Mouse (Mus musculus) heart, embryonic 12.5 days (tissue): ENCODE measurements at regions not wholly inside any gene's neighbourhood (a gene's known extent, or its start where the extent isn't known, plus 50 kb on each side); places are given as distances from the start of the nearest gene placed in this dataset.

ENCODE experiments used
- ATAC-seq: fragments of 200-750 bp; cut with Nextera tagmentation; 2 replicates; pipeline ENCODE4 v1.8.0; 2017; ENCODE audit warnings: moderate TSS enrichment, moderate library complexity; ENCODE audit not compliant: insufficient number of reproducible peaks, low FRiP score
- H3K27ac ChIP-seq: fragments of 300-500 bp; sonication (generic); 2 replicates; pipeline ENCODE4 v1.5.1; 2016; ENCODE audit warnings: mild to moderate bottlenecking, moderate library complexity; ENCODE audit not compliant: poor library complexity, severe bottlenecking
- H3K27me3 ChIP-seq: fragments of 300-500 bp; sonication (generic); replicated peaks from 2 replicates; pipeline ENCODE4 v1.6.1; 2016; ENCODE audit warnings: mild to moderate bottlenecking, moderate library complexity
- H3K36me3 ChIP-seq: fragments of 300-500 bp; sonication (generic); 2 replicates; pipeline ENCODE4 v1.6.1; 2016; ENCODE audit warnings: mild to moderate bottlenecking, moderate library complexity
- H3K4me1 ChIP-seq: fragments of 300-500 bp; sonication (generic); replicated peaks from 2 replicates; pipeline ENCODE4 v1.6.1; 2016; ENCODE audit warnings: mild to moderate bottlenecking
- H3K4me2 ChIP-seq: fragments of 300-500 bp; sonication (generic); 2 replicates; pipeline ENCODE4 v1.6.1; 2016; ENCODE audit warnings: mild to moderate bottlenecking, moderate library complexity
- H3K4me3 ChIP-seq: fragments of 300-500 bp; sonication (generic); 2 replicates; pipeline ENCODE4 v1.5.1; 2016; ENCODE audit warnings: mild to moderate bottlenecking
- H3K9ac ChIP-seq: fragments of 300-500 bp; sonication (generic); 2 replicates; pipeline ENCODE4 v1.6.1; 2016; ENCODE audit warnings: mild to moderate bottlenecking, moderate library complexity
- H3K9me3 ChIP-seq: fragments of 300-500 bp; sonication (generic); replicated peaks from 2 replicates; pipeline ENCODE4 v1.6.1; 2016; ENCODE audit warnings: mild to moderate bottlenecking, moderate library complexity
- WGBS: fragments of 180-500 bp; shearing (Covaris S2); methylation state at CpG from one replicate; pipeline ENCODE4 v1.1.7; 2016; 5-methylcytosine and 5-hydroxymethylcytosine counted together

- WGBS = 55% methylated on average over 5 of the region's 5 CpGs
- no peak for ATAC-seq
- Histone ChIP-seq H3K27me3 (no peaks in the 10 kb centered on the region), H3K9me3 (no peaks in the 10 kb centered on the region), H3K4me2 (no peak overlapping the region), H3K9ac (no peak overlapping the region), H3K27ac (no peak overlapping the region), H3K36me3 (no peaks in the 10 kb centered on the region), H3K4me1 (peaks cover 3% of the 10 kb centered on the region; the same call in 1 of the 2 replicates), H3K4me3 (no peak overlapping the region)
Measured at GRCm38 (mm10) chr16:86647316-86647715, 706.7 kb upstream of the N6amt1 start.

- H3K4me3 ChIP-seq = no peak overlapping the region
- peaks cover 3% of the 10 kb centered on the region; the same call in 1 of the 2 replicates for H3K4me1 ChIP-seq
- no peaks in the 10 kb centered on the region for H3K9me3 ChIP-seq
- WGBS = 45% methylated on average over 2 of the region's 2 CpGs
- no peaks in the 10 kb centered on the region for H3K36me3 ChIP-seq
- no peak overlapping the region for H3K9ac ChIP-seq
- H3K4me2 ChIP-seq = no peak overlapping the region
- no peaks in the 10 kb centered on the region for H3K27me3 ChIP-seq
- no peak for ATAC-seq
- no peak overlapping the region for H3K27ac ChIP-seq
Measured at GRCm38 (mm10) chr16:86646753-86647152, 707.2 kb upstream of the N6amt1 start.

GRCm38 (mm10) chr16:86645436-86645835 is 708.5 kb upstream of the N6amt1 start:
- no peak overlapping the region for H3K4me3 ChIP-seq
- no peak overlapping the region for H3K4me2 ChIP-seq
- H3K4me1 ChIP-seq = peaks cover 3% of the 10 kb centered on the region; the same call in 1 of the 2 replicates
- no peaks in the 10 kb centered on the region for H3K9me3 ChIP-seq
- no peak overlapping the region for H3K27ac ChIP-seq
- WGBS = 62% methylated on average over 1 of the region's 1 CpGs
- no peaks in the 10 kb centered on the region for H3K27me3 ChIP-seq
- no peaks in the 10 kb centered on the region for H3K36me3 ChIP-seq
- ATAC-seq = no peak
- H3K9ac ChIP-seq = no peak overlapping the region

GRCm38 (mm10) chr16:86644912-86645312 is 709.1 kb upstream of the N6amt1 start:
- Histone ChIP-seq H3K9ac (no peak overlapping the region), H3K27ac (no peak overlapping the region), H3K4me3 (no peak overlapping the region), H3K36me3 (no peaks in the 10 kb centered on the region), H3K4me2 (no peak overlapping the region), H3K9me3 (no peaks in the 10 kb centered on the region), H3K27me3 (no peaks in the 10 kb centered on the region), H3K4me1 (peaks cover 3% of the 10 kb centered on the region; the same call in 1 of the 2 replicates)
- WGBS = 46% methylated on average over 2 of the region's 2 CpGs
- ATAC-seq = peak; percentile 48; the same call in 1 of the 2 replicates

- H3K4me1 ChIP-seq = no peaks in the 10 kb centered on the region
- no peaks in the 10 kb centered on the region for H3K27me3 ChIP-seq
- no peaks in the 10 kb centered on the region for H3K9me3 ChIP-seq
- H3K4me3 ChIP-seq = no peak overlapping the region
- H3K9ac ChIP-seq = no peak overlapping the region
- no peak overlapping the region for H3K27ac ChIP-seq
- no peaks in the 10 kb centered on the region for H3K36me3 ChIP-seq
- 81% methylated on average over 7 of the region's 7 CpGs for WGBS
- no peak overlapping the region for H3K4me2 ChIP-seq
- ATAC-seq = no peak
Measured at GRCm38 (mm10) chr16:86604166-86604565, 702.5 kb upstream of the Adamts5 start.

GRCm38 (mm10) chr16:86594992-86595391 is 693.4 kb upstream of the Adamts5 start:
- 44% methylated on average over 3 of the region's 3 CpGs for WGBS
- no peak overlapping the region for H3K4me2 ChIP-seq
- peaks cover 6% of the 10 kb centered on the region for H3K4me1 ChIP-seq
- H3K9ac ChIP-seq = no peak overlapping the region
- H3K27me3 ChIP-seq = no peaks in the 10 kb centered on the region
- ATAC-seq = no peak
- no peak overlapping the region for H3K4me3 ChIP-seq
- H3K9me3 ChIP-seq = no peaks in the 10 kb centered on the region
- no peaks in the 10 kb centered on the region for H3K36me3 ChIP-seq
- H3K27ac ChIP-seq = no peak overlapping the region

- H3K4me1 ChIP-seq = no peaks in the 10 kb centered on the region
- H3K36me3 ChIP-seq = no peaks in the 10 kb centered on the region
- H3K27me3 ChIP-seq = no peaks in the 10 kb centered on the region
- no peak overlapping the region for H3K27ac ChIP-seq
- H3K9ac ChIP-seq = no peak overlapping the region
- 89% methylated on average over 4 of the region's 4 CpGs for WGBS
- no peak overlapping the region for H3K4me3 ChIP-seq
- H3K4me2 ChIP-seq = no peak overlapping the region
- no peaks in the 10 kb centered on the region for H3K9me3 ChIP-seq
- ATAC-seq = no peak
Measured at GRCm38 (mm10) chr16:86586044-86586443, 684.4 kb upstream of the Adamts5 start.

- no peak overlapping the region for H3K27ac ChIP-seq
- H3K9me3 ChIP-seq = no peaks in the 10 kb centered on the region
- no peaks in the 10 kb centered on the region for H3K36me3 ChIP-seq
- WGBS = 79% methylated on average over 5 of the region's 5 CpGs
- H3K9ac ChIP-seq = no peak overlapping the region
- H3K4me2 ChIP-seq = no peak overlapping the region
- H3K4me1 ChIP-seq = no peaks in the 10 kb centered on the region
- ATAC-seq = no peak
- H3K27me3 ChIP-seq = no peaks in the 10 kb centered on the region
- H3K4me3 ChIP-seq = no peak overlapping the region
Measured at GRCm38 (mm10) chr16:86578281-86578680, 676.7 kb upstream of the Adamts5 start.

- 81% methylated on average over 4 of the region's 4 CpGs for WGBS
- H3K4me1 ChIP-seq = no peaks in the 10 kb centered on the region
- H3K4me2 ChIP-seq = no peak overlapping the region
- H3K27ac ChIP-seq = no peak overlapping the region
- no peaks in the 10 kb centered on the region for H3K9me3 ChIP-seq
- no peaks in the 10 kb centered on the region for H3K27me3 ChIP-seq
- no peak for ATAC-seq
- H3K4me3 ChIP-seq = no peak overlapping the region
- no peaks in the 10 kb centered on the region for H3K36me3 ChIP-seq
- no peak overlapping the region for H3K9ac ChIP-seq
Measured at GRCm38 (mm10) chr16:86547465-86548043, 645.9 kb upstream of the Adamts5 start.

GRCm38 (mm10) chr16:86546905-86547304 is 645.3 kb upstream of the Adamts5 start:
- Histone ChIP-seq H3K4me2 (no peak overlapping the region), H3K9me3 (no peaks in the 10 kb centered on the region), H3K4me1 (no peaks in the 10 kb centered on the region), H3K27ac (no peak overlapping the region), H3K9ac (no peak overlapping the region), H3K4me3 (no peak overlapping the region), H3K27me3 (no peaks in the 10 kb centered on the region), H3K36me3 (no peaks in the 10 kb centered on the region)
- no peak for ATAC-seq
- 89% methylated on average over 3 of the region's 3 CpGs for WGBS

- Histone ChIP-seq H3K4me3 (no peak overlapping the region), H3K9me3 (no peaks in the 10 kb centered on the region), H3K36me3 (no peaks in the 10 kb centered on the region), H3K27me3 (no peaks in the 10 kb centered on the region), H3K4me2 (no peak overlapping the region), H3K27ac (no peak overlapping the region), H3K9ac (no peak overlapping the region), H3K4me1 (no peaks in the 10 kb centered on the region)
- ATAC-seq = no peak
- 55% methylated on average over 1 of the region's 1 CpGs for WGBS
Measured at GRCm38 (mm10) chr16:86544121-86544520, 642.5 kb upstream of the Adamts5 start.

- H3K4me2 ChIP-seq = no peak overlapping the region
Measured at GRCm38 (mm10) chr16:86536479-86536878, 634.9 kb upstream of the Adamts5 start.

More at GRCm38 (mm10) chr16:86536479-86536878, 634.9 kb upstream of the Adamts5 start:
- H3K9me3 ChIP-seq = no peaks in the 10 kb centered on the region
- H3K4me3 ChIP-seq = no peak overlapping the region
- no peak for ATAC-seq
- no peak overlapping the region for H3K27ac ChIP-seq
- no peaks in the 10 kb centered on the region for H3K27me3 ChIP-seq
- H3K4me1 ChIP-seq = no peaks in the 10 kb centered on the region
- 60% methylated on average over 5 of the region's 5 CpGs for WGBS
- H3K36me3 ChIP-seq = no peaks in the 10 kb centered on the region
- H3K9ac ChIP-seq = no peak overlapping the region
